Mouse (Mus musculus) gastrocnemius, adult 8-10 months (tissue): ENCODE data around the gene Iqgap2. TPM values are rescaled to one million over a fixed set of nuclear protein-coding genes. Genes with fewer than 3 reads are reported as not detected.

Source experiments
- DNase-seq, 2 experiments: peaks; one replicate each; pipeline ENCODE4 v3.0.0; 2022; ENCODE audit warnings: low spot score in 2 of 2
- total RNA-seq, 4 experiments: library from RNA; stranded (reverse); gene quantifications; 2 replicates each; pipeline ENCODE4 v1.2.4; 2022

Gene Iqgap2
- total RNA-seq, 4 experiments from 2014 or later: 0.39 to 0.92 (median 0.84) TPM

GRCm38 (mm10) chr13:95591606-95592005, 300.1 kb downstream of the Iqgap2 start:
- no peak for DNase-seq

- DNase-seq: no peak
Observed at GRCm38 (mm10) chr13:95587628-95588027, 304.1 kb downstream of the Iqgap2 start.

DNA sequence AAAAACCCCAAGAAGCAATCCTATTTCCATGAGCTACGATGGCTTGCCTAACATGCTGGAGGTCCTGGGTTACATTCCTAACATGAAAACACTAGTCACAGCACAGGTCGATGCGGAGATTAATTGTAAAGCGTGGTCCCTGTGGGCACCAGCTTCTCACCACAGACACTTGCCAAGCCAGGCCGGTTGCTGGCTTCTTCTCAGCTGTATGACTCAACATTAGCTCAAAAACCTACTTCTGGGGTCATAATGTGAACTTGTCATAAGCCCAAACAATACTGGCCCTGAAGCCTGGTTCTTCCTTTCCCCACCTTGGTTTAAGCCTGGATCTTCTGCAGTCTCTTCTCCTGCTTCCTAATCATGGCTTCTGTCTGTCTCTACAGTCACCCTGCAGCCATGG, 306.8 kb downstream of the Iqgap2 start:
- DNase-seq: no peak

GRCm38 (mm10) chr13:95583237-95584189, 308.2 kb downstream of the Iqgap2 start:
- no peak for DNase-seq

- no peak for DNase-seq
Observed at GRCm38 (mm10) chr13:95581850-95582249, 309.9 kb downstream of the Iqgap2 start.

GRCm38 (mm10) chr13:95578016-95578697, 313.6 kb downstream of the Iqgap2 start:
- DNase-seq: no peak

Other genes with a start within 250 kb of the Iqgap2 start
- gene F2rl2, start 195.1 kb downstream of the Iqgap2 start, total RNA-seq: not detected
- gene Gm20075, start 189.5 kb upstream of the Iqgap2 start, total RNA-seq: 10 to 100 TPM in 2 of 4 experiments, 1 to 10 TPM in 2; 8.1 to 11.7 (median 9.9) TPM
- not detected for gene Gm17190, start 190.1 kb upstream of the Iqgap2 start, total RNA-seq
- under 1 TPM in 3 of 4 experiments, not detected in 1; 0.09 to 0.12 (median 0.11) TPM for gene Sv2c, start 240.7 kb upstream of the Iqgap2 start, total RNA-seq